Mouse (Mus musculus) hindbrain, embryonic 11.5 days (tissue): ENCODE measurements at regions not wholly inside any gene's neighbourhood (a gene's known extent, or its start where the extent isn't known, plus 50 kb on each side); places are given as distances from the start of the nearest gene placed in this dataset.

Experiments used
- ATAC-seq: fragments of 200-750 bp; cut with Nextera tagmentation; 2 replicates; pipeline ENCODE4 v1.8.0; 2017; ENCODE audit warnings: mild to moderate bottlenecking, moderate TSS enrichment, moderate library complexity; ENCODE audit not compliant: low FRiP score
- DNase-seq: peaks from one replicate; pipeline ENCODE4 v3.0.0-alpha.2; 2015; ENCODE audit warnings: low spot score
- H3K27ac ChIP-seq: fragments of 300-500 bp; sonication (generic); 2 replicates; pipeline ENCODE4 v1.5.1; 2014; ENCODE audit warnings: mild to moderate bottlenecking, low read depth, low read length
- H3K27me3 ChIP-seq: fragments of 300-500 bp; sonication (generic); 2 replicates; pipeline ENCODE4 v1.6.1; 2014; ENCODE audit warnings: mild to moderate bottlenecking, low read length, moderate library complexity, mixed read lengths; ENCODE audit not compliant: control insufficient read depth, insufficient read depth
- H3K36me3 ChIP-seq: fragments of 300-500 bp; sonication (generic); 2 replicates; pipeline ENCODE4 v1.6.1; 2014; ENCODE audit warnings: mild to moderate bottlenecking, low read length, moderate library complexity, mixed read lengths; ENCODE audit not compliant: control insufficient read depth, insufficient read depth
- H3K4me1 ChIP-seq: fragments of 300-500 bp; sonication (generic); replicated peaks from 2 replicates; pipeline ENCODE4 v1.6.1; 2014; ENCODE audit warnings: low read length, mixed read lengths; ENCODE audit not compliant: control insufficient read depth, insufficient read depth
- H3K4me2 ChIP-seq: fragments of 300-500 bp; sonication (generic); replicated peaks from 2 replicates; pipeline ENCODE4 v1.6.1; 2014; ENCODE audit warnings: mild to moderate bottlenecking, low read depth, low read length
- H3K4me3 ChIP-seq: fragments of 300-500 bp; sonication (generic); 2 replicates; pipeline ENCODE4 v1.5.1; 2014; ENCODE audit warnings: low read depth, low read length
- H3K9ac ChIP-seq: fragments of 300-500 bp; sonication (generic); 2 replicates; pipeline ENCODE4 v1.6.1; 2014; ENCODE audit warnings: low read depth, low read length
- H3K9me3 ChIP-seq: fragments of 300-500 bp; sonication (generic); 2 replicates; pipeline ENCODE4 v1.6.1; 2016; ENCODE audit warnings: low read length; ENCODE audit not compliant: control insufficient read depth
- WGBS: fragments of 180-500 bp; shearing (Covaris S2); extraction: QIAGEN DNeasy Blood & Tissue Kit; methylation state at CpG from one replicate; pipeline ENCODE4 v1.1.7; 2014; 5-methylcytosine and 5-hydroxymethylcytosine counted together

DNA sequence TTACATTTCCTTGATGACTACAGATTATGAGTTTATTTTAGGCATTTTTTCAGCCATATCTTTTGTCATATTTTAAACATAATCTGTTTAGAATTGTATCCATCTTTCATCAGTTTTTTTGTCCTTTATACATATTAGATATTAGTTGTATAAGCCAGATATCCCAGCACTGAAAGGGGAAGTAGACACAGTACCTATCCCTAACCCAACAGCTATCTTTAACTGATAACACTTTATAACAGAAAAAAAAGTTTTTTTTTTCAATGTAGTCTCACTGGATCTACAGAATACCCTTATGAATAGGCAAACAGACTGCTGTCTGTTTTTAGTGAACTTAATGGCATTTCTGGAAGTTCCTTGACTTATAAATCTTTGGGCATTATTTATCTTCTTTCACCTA lies 1152.1 kb upstream of the Fam98a start:
- no peak for DNase-seq
- H3K27me3 ChIP-seq = no peaks in the 10 kb centered on the region
- no peaks in the 10 kb centered on the region for H3K9me3 ChIP-seq
- no peaks in the 10 kb centered on the region for H3K36me3 ChIP-seq
- no peak overlapping the region for H3K9ac ChIP-seq
- no peak for ATAC-seq
- no peak overlapping the region for H3K27ac ChIP-seq
- no peak overlapping the region for H3K4me3 ChIP-seq
- no peak overlapping the region for H3K4me2 ChIP-seq
- no peaks in the 10 kb centered on the region for H3K4me1 ChIP-seq

- no peak for DNase-seq
- Histone ChIP-seq H3K9me3 (no peaks in the 10 kb centered on the region), H3K27me3 (no peaks in the 10 kb centered on the region), H3K4me1 (no peaks in the 10 kb centered on the region), H3K4me3 (no peak overlapping the region), H3K36me3 (no peaks in the 10 kb centered on the region), H3K4me2 (no peak overlapping the region), H3K27ac (no peak overlapping the region), H3K9ac (no peak overlapping the region)
- 77% methylated on average over 3 of the region's 3 CpGs for WGBS
- no peak for ATAC-seq
Observed at GRCm38 (mm10) chr17:76696219-76696618, 1144.5 kb upstream of the Fam98a start.

GRCm38 (mm10) chr17:76658056-76658455 lies 1106.3 kb upstream of the Fam98a start:
- H3K27me3 ChIP-seq = no peaks in the 10 kb centered on the region
- H3K4me2 ChIP-seq = no peak overlapping the region
- DNase-seq = no peak
- no peak overlapping the region for H3K9ac ChIP-seq
- no peaks in the 10 kb centered on the region for H3K9me3 ChIP-seq
- H3K4me3 ChIP-seq = no peak overlapping the region
- H3K36me3 ChIP-seq = no peaks in the 10 kb centered on the region
- ATAC-seq = no peak
- 88% methylated on average over 4 of the region's 4 CpGs for WGBS
- no peaks in the 10 kb centered on the region for H3K4me1 ChIP-seq
- no peak overlapping the region for H3K27ac ChIP-seq

- H3K27ac ChIP-seq = no peak overlapping the region
- no peak overlapping the region for H3K4me2 ChIP-seq
- no peak overlapping the region for H3K4me3 ChIP-seq
- no peak for DNase-seq
- WGBS = 87% methylated on average over 7 of the region's 7 CpGs
- no peaks in the 10 kb centered on the region for H3K9me3 ChIP-seq
- H3K4me1 ChIP-seq = no peaks in the 10 kb centered on the region
- no peak for ATAC-seq
- H3K9ac ChIP-seq = no peak overlapping the region
- H3K27me3 ChIP-seq = no peaks in the 10 kb centered on the region
- no peaks in the 10 kb centered on the region for H3K36me3 ChIP-seq
Observed at GRCm38 (mm10) chr17:76625976-76626375, 1074.2 kb upstream of the Fam98a start.

- Histone ChIP-seq H3K9ac (no peak overlapping the region), H3K36me3 (no peaks in the 10 kb centered on the region), H3K27ac (no peak overlapping the region), H3K4me2 (no peak overlapping the region), H3K9me3 (no peaks in the 10 kb centered on the region), H3K4me1 (no peaks in the 10 kb centered on the region), H3K27me3 (no peaks in the 10 kb centered on the region), H3K4me3 (no peak overlapping the region)
- 82% methylated on average over 1 of the region's 1 CpGs for WGBS
- DNase-seq (no peak), ATAC-seq (no peak)
Observed at GRCm38 (mm10) chr17:76605237-76605636, 1053.5 kb upstream of the Fam98a start.

GRCm38 (mm10) chr17:76578323-76578722 lies 1026.6 kb upstream of the Fam98a start:
- H3K27ac ChIP-seq = no peak overlapping the region
- ATAC-seq (no peak), DNase-seq (no peak)
- no peaks in the 10 kb centered on the region for H3K9me3 ChIP-seq
- no peaks in the 10 kb centered on the region for H3K27me3 ChIP-seq
- no peak overlapping the region for H3K4me2 ChIP-seq
- no peaks in the 10 kb centered on the region for H3K36me3 ChIP-seq
- no peaks in the 10 kb centered on the region for H3K4me1 ChIP-seq
- no peak overlapping the region for H3K4me3 ChIP-seq
- no peak overlapping the region for H3K9ac ChIP-seq

- 79% methylated on average over 1 of the region's 1 CpGs for WGBS
Observed at GRCm38 (mm10) chr17:76559725-76560124, 1008.0 kb upstream of the Fam98a start.

DNA sequence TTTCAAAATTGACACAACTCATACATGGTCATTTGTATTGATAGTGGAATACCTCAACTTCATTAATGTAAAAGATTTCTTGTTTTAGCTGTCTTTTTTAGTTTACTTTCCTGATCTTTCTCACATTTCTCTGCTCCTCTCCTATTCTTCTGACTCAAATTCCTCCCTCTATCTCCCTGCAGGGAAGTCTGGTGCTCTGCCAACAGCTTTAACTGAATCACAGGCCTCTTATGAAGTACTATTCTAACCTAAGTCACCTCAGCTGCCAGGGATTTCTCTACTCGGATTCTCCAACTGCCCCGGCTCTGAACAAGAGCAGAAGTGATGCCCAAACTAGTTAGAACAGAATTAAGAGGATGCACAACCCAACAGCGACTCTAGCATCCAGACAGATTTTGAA lies 993.8 kb upstream of the Fam98a start:
- no peaks in the 10 kb centered on the region for H3K27me3 ChIP-seq
- WGBS = 84% methylated on average over 3 of the region's 3 CpGs
- no peak overlapping the region for H3K4me2 ChIP-seq
- no peaks in the 10 kb centered on the region for H3K4me1 ChIP-seq
- ATAC-seq (no peak), DNase-seq (no peak)
- no peak overlapping the region for H3K9ac ChIP-seq
- no peaks in the 10 kb centered on the region for H3K36me3 ChIP-seq
- no peaks in the 10 kb centered on the region for H3K9me3 ChIP-seq
- H3K27ac ChIP-seq = no peak overlapping the region
- H3K4me3 ChIP-seq = no peak overlapping the region

More at GRCm38 (mm10) chr17:76559725-76560124, 1008.0 kb upstream of the Fam98a start:
- DNase-seq = no peak
- Histone ChIP-seq H3K9me3 (no peaks in the 10 kb centered on the region), H3K27ac (no peak overlapping the region), H3K4me1 (no peaks in the 10 kb centered on the region), H3K4me3 (no peak overlapping the region), H3K9ac (no peak overlapping the region), H3K27me3 (no peaks in the 10 kb centered on the region), H3K36me3 (no peaks in the 10 kb centered on the region), H3K4me2 (no peak overlapping the region)
- ATAC-seq = no peak

GRCm38 (mm10) chr17:76535772-76536171 lies 984.0 kb upstream of the Fam98a start:
- Histone ChIP-seq H3K9me3 (no peaks in the 10 kb centered on the region), H3K4me2 (no peak overlapping the region), H3K4me1 (no peaks in the 10 kb centered on the region), H3K27ac (no peak overlapping the region), H3K4me3 (no peak overlapping the region), H3K36me3 (no peaks in the 10 kb centered on the region), H3K27me3 (no peaks in the 10 kb centered on the region), H3K9ac (no peak overlapping the region)
- DNase-seq = no peak
- no peak for ATAC-seq
